Mouse (Mus musculus): ENCODE measurements around the gene Serping1.
A peak's percentile ranks its signal among the peaks of the same experiment; 100 is the strongest.
"Not testable (repeated sequence)": the region's sequence is repeated elsewhere in the genome, so short reads cannot be mapped to it uniquely, and the experiment has no call there.

The Serping1 gene

DNA sequence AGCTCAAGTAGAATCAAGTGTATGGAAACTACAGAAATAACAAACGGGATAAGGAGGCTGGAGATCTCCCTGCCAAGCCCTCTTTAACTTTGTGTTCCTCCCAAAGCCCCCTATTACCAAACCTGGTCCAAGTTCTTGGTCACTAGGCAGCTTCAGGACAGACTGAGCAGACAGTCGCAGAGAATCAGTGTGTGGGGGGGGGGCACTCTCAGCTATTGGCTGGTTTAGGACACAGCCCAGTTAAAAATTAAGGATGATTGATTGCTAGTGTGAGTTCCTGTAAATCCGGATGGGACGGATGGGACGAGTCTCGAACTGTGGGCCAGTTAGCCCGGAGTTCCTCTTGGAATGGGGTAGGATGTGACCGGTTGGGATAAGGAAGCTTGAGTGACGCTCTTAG lies at the start of gene Serping1:
Gene Serping1, minus strand, starts transcription at position 204 of the 400 bp plus-strand sequence.
- no peak for DNase-seq (ENCODE audit: low read depth, low spot score)

DNA sequence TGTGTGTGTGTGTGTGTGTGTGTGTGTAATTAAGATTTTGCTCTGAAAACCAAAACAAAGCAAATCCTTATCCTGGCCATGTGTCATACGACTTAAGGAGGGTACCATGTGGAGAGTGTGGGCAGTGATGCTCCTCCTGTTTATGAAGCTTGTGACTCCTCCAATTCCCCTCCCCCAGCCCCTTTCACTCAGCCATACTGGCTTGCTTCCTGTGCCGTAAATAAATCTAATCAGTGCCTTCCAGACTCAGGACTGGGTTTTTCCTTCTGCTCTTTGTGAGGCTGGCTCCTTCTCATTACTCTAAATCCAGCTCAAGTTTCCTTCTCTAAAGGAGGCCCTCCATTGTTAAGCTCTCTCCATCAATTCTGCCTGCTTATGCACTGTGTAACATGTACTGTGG lies 48.0 kb upstream of the Serping1 start:
- DNase-seq (ENCODE audit: low read depth, low spot score), result peak; percentile 42

DNA sequence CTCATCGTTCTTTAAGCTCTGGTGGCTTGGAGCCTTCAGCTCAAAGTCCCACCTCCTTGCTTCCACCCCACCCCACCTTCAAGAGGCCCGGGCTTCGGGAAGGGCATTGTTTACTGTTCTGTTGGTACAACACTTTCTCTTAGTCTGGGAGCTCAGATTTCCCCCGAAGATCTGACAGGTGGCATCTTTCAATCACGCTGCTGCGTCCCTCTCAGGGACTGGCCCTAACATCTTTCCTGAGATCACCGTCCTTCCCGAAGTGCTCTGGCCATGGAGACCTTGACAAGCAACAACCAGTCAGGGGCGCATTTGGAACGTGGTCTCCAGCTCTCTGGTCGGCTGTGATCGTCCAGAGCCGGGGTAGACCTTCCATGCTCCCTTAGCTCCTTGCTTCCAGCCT lies 47.3 kb upstream of the Serping1 start, which contains the start of gene Smtnl1:
Gene Smtnl1, minus strand, starts transcription at position 101 of the 400 bp plus-strand sequence.
- DNase-seq (ENCODE audit: low read depth, low spot score), result no peak

DNA sequence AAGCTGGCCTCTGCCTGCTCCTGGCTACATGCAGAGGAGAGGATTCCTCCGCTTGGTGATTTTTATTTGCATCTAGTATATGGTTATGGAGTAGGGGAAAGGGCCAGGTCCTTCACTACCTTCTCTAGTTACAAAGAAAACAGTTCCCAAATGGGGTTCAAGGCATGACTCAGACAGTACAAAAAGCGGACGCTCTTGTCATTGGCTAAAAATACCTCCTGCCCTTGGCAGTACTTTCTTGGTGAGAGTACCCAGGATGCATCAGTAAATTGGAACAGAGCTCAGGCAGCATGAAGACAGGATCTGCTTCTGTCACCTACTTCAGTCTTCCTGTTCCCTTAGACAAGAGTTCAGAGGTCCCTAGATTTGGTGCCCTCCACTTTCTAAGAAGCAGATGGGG lies 44.6 kb upstream of the Serping1 start:
- peak; percentile 92 for DNase-seq (ENCODE audit: low read depth, low spot score)

DNA sequence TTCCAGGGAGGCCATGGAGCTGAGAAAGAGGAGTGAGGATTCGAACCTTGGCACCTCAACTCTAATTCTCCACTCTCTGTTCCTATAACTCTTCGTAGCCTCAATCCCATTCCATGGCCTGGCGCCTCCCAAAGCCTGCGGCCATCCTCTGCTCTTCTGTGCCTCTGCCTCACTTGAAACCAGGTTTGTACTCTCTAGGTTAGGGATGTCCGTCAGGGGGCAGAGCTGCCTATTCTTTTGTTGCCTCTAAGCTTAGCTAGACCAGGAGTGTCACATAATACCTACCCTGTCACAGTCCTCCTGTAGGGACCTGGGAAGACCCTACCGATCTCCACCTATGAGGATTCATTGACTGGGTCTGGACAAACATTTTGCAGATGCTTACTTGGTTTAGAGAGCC lies 37.4 kb upstream of the Serping1 start:
- DNase-seq (ENCODE audit: low read depth, low spot score), result no peak

DNA sequence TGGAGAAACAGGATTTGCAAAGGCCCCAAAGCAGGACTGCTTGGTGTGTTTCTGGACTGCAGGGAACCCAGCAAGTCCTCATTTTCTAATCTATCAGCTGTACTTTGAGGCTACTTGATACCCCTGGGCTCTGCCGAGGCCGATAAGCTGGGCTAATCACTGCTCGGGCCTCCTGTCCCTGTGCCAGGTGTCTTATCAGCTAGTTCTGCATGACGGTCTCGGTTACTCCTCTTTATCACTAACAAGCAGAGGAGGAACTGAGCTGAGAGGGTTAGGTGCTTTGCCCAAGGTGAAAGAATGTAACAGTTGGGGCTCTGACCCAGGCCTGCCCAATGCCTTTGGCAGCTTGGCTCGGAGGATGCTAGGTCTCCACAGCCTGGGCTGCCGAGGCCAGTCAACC lies 36.6 kb upstream of the Serping1 start:
- no peak for DNase-seq (ENCODE audit: low read depth, low spot score)

DNA sequence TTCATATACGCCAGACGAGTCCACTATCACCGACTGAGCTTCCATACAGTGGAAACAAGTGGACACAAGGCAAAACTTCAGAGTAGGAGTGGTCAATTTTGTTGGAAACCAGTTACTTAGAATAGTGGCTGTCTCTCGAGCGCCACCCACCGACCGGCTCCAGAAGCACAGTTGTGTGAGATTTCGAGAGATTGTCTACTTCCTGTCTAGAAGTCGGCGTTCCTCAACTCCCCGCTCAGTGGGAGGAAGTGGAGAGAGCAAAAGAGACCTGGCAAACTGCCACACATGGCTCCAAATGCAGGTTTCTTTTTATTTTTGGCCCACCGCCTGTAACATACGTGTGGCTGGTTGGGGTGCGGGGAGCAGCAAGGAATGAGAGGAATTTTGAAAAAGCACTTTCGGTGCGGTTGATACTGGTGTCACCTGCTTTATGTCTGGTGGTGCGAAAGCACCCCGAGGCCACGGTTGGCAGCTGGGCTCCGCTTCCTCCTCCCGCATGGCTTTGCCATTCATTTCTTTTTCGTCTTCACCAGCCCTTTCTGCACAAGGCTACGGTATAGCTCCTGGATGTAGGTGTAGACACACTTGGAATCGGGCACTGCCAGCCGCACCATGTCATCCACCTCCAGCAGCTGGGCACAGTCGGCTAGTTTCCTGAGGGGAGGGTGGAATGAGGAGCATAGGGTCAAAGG lies 35.8 kb upstream of the Serping1 start:
- no peak for DNase-seq (ENCODE audit: low read depth, low spot score)

DNA sequence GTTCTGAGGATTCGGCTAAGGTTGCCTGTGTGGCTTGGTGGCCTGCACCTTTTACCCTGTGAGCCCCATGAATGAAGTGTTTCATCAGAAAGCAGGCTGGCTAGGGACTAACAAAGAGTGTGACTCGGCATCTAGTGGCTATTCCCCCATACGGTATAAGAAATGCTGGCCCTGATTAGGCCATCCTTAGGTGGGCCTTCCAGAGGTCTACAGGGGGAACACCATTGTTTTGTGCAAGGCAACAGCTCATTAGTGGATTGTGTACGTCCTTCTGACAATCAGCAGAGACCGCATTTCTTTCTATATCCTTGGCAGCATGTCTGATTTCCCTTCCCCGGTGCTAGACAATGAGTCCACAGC lies 35.3 kb upstream of the Serping1 start:
- no peak for DNase-seq (ENCODE audit: low read depth, low spot score)

DNA sequence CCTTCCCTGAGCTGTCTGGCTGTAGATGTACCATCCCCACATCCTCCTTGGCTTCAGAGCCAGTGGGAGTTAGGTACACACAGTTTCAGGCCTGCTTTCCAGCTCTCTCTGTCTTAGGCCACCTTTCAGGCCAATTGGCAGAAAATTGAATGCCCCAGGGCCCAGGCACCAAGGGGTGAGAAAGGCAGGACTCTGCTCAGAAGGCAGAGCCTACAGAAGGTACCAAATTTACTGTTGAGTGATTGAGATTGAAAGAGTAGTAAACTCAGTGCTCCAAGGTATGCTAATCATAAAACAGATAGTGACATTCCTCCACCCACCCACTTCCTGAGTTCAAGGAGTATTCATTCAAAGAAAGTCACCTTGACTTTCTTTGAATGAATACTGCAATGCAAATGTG lies 34.1 kb upstream of the Serping1 start:
- no peak for DNase-seq (ENCODE audit: low read depth, low spot score)

DNA sequence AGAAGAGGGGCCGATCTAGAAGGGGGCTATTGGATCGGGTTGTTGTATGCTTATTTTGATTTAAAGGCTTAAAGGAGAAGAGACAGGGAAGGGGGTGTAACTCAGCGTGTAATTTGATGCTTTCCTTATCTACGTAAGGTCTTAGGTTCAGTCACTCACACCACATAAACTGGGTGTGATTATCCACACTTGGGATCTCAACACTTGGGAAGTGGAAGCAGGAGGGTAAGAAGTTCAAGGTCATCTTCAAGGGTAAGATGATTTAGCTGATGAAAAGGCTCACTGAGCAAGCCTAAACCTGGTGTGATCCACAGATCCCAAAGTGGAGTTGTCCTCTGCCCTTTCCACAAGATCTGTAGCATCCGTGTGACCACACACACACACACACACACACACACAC lies 31.3 kb upstream of the Serping1 start:
- no peak for DNase-seq (ENCODE audit: low read depth, low spot score)

DNA sequence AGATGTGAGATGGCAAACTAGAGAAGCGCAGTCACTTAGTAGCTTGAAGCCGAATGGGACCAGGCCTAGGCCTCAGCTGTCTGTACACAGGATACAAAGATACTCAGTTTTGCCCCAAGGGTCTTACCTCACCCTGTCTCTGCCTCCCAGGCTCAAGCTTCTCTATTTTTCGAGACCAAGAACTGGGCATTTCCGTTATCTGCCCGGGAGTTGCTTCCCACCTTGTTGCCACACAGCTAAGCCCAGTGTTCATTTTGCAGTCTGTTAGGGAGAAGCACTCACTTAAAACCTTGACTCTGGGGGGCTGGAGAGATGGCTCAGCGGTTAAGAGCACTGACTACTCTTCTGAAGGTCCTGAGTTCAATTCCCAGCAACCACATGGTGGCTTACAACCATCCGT lies 28.7 kb upstream of the Serping1 start:
- DNase-seq (ENCODE audit: low read depth, low spot score), result no peak

DNA sequence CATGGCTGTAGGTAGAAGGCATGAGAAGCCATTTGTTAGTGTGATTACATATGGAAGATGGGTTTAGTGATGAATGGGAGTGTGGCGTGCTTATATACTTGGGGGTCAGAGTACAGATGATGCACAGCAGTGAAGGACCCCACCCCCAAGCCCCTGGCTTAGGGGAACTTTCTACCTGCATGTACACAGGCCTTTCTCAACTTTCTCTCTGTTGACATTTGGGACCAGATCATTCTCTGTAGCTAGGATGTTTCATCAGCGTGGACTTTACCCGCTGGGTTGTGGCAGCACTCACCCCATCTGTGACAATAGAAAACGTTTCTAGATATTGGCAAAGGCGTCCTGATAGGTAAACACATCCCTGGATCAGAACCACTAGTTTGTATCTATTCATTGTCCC lies 26.0 kb upstream of the Serping1 start:
- DNase-seq (ENCODE audit: low read depth, low spot score), result not testable (repeated sequence)

DNA sequence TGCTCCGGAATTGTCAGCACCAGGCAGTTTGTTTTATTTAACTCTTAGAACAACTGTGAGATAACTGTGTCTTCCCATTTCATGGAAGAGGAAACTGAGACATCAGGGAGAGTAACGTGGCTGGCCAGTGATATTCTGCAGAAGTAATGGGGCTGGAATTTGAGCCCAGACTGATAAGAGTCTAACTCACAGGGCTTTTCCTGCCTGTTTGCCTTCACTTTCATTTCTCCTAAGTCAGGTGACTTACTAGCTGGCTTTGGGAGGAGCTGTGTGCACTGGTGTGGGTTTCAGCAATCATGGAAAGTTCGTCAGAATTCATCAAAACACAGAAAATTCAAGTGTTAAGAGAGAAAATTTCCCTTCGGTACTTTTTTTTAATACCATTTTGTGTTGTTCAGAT lies 25.1 kb upstream of the Serping1 start:
- peak; percentile 47 for DNase-seq (ENCODE audit: low read depth, low spot score)

DNA sequence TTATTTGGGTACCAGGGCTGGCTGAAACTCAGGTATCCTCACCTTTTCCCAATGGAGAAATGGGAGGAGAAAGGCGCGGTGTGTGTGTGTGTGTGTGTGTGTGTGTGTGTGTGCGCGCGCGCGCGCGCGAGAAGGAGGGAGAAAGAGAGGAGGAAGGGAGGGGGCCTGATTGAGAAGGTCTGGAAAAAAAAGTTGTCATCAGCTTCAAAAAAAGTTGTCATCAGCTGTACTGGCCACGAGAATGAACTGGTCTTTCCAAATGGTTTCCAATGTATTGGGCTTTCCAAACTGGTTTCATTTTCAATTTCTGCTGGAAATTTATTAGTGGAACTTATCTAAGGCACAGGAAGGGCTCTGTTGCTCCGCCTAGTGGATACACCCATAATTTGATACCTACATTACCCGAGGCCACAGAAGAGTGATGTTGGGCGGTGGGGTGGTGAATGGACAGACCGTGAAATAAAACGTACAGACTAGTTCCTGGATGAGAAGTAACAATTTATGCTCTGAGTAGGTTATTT lies 23.9 kb upstream of the Serping1 start:
- DNase-seq (ENCODE audit: low read depth, low spot score), result peak; percentile 96

DNA sequence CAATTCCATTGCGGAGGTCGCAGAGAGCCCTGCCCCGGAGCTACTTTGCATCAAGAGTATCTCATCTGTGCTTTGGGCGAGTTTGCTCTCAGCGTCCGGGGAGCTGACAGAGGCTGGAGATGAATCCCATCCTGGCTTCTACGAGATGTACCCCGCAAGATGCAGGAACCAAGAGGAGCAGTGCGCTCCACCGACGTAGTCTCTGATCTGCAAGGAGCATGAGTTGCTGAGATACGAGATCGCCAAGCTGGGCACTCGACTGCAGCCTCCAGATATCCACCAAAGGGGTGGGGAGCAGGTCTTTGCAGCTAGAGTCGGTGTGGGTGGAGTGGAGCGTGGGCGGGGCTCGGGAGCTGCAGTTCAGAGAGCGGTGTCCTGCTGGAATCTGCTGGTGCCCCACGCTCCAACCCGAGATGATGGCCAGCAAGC lies 23.3 kb upstream of the Serping1 start, which contains the start of gene Ube2l6:
Gene Ube2l6, plus strand, starts transcription at position 336 of the 429 bp plus-strand sequence.
- DNase-seq (ENCODE audit: low read depth, low spot score), result peak; percentile 87

DNA sequence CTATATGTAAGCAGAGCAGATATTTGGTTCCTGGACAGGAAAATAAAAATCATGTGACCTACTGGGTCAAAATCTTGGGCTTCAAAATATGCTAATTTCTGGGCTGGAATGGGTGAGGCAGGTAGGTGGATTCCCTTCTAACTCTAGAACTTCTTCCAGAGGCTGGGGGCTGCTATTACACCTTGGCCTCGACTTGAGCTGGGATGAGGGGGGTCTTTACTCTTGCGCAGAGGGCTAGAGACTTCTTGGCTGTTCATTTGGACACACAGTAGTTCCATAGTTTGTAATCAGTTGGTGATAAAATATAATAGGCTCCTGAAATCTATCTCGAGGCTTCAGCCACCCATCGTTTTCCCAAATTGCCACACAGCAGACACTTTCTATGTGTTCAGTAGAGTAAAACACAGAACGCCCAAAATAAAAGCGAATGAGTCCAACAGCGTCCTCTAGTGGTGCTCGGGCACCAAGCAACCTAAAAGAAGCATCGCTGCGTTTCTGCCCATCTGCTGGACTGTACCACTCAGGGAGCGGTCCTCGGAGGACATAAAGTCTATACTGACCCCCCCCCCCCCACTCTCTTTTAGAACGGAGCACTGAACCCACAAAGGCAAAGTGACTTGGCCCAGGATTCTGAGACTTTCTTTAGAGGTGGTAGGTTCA lies 22.7 kb upstream of the Serping1 start:
- DNase-seq (ENCODE audit: low read depth, low spot score), result peak; percentile 96

DNA sequence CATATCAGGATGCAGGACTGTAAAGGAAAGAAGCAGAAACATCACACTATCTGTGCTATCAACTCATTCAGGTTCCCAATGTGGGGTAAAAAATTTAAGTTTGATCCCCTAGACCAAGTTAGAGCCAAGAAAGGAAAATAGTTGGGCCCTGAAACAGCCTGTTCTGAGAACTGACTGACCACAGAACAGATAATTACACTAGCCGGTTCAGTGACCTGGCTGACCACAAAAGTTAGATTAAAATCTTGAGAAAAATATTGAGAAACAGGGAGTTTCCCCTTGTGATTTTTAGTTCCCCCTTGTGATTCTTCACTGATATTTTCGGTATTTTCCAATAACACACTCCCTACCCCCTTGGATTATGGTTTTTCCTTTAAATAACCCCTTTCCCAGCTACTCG lies 18.6 kb upstream of the Serping1 start:
- DNase-seq (ENCODE audit: low read depth, low spot score), result peak; percentile 53

DNA sequence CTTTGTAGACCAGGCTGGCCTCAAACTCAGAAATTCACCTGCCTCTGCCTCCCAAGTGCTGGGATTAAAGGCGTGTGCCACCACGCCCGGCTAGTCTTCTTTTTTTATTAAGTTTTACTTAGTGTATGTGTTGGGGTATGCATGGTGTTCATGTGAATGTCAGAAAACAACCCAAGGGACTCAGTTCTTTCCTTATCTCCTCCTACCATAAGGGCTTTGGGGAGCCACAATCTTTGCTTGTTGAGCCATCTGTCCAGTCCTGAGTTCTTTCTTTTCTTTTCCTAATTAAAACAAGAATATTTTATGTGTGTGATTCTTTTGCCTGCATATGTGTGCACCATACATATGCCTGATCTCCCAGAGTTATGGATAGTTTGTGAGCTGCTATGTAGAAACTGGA lies 17.9 kb upstream of the Serping1 start:
- DNase-seq (ENCODE audit: low read depth, low spot score), result no peak

DNA sequence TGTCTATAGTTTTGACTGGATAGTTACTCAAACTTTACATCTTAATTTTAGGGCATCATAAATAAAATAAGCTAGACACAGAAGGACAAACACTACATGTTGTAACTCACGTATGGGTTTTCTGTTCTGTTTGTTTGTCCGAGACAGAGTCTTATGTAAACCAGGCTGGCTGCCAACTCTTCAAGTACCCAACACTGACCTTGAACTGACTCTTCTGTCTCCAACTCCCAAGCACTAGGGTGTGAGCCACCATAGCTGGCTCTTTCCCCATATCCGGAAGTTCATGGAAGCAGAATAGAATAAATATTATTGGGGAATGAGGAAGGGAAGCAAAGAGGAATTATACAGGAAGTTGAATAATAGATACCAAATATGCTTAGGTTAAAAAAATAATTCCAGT lies 17.3 kb upstream of the Serping1 start:
- DNase-seq (ENCODE audit: low read depth, low spot score), result no peak

DNA sequence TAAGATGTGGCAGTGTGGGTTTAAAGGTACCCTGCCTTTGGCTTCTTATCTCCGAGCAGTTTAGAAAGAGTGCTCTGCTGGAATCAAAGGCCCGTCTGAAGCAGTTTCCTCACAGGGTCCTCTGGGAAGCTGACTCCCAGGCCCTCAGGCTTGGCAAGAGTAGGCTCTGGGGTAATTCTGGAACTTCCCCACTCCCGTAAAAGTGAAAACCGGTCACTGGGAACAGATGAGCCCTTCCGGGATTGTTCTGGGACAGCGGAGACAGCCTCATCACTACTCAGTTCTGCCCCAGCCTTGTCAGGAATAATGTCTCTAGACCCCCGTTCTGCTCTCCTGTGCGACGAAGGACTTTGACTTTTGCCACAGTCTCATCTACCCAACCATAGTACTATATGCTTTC lies 15.2 kb upstream of the Serping1 start:
- DNase-seq (ENCODE audit: low read depth, low spot score), result no peak

DNA sequence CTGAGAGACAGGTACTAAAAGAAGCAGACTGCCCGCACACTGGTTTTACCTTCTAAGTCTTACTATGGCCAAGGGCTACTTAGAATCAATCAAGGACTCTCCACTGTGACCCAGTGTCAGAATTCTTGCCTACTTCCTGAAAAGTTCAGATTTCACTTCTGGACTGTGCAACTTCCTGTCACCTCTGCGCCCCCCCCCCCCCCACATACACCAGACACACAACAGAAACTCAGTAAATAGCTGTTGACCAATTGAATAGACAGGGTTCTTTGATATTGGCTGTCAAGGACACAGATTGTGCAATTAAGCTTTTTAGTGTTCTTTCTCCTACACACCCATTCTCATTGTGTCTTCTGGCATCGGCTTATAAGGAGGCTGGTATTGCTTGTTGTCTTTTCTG lies 13.1 kb upstream of the Serping1 start:
- DNase-seq (ENCODE audit: low read depth, low spot score), result no peak

DNA sequence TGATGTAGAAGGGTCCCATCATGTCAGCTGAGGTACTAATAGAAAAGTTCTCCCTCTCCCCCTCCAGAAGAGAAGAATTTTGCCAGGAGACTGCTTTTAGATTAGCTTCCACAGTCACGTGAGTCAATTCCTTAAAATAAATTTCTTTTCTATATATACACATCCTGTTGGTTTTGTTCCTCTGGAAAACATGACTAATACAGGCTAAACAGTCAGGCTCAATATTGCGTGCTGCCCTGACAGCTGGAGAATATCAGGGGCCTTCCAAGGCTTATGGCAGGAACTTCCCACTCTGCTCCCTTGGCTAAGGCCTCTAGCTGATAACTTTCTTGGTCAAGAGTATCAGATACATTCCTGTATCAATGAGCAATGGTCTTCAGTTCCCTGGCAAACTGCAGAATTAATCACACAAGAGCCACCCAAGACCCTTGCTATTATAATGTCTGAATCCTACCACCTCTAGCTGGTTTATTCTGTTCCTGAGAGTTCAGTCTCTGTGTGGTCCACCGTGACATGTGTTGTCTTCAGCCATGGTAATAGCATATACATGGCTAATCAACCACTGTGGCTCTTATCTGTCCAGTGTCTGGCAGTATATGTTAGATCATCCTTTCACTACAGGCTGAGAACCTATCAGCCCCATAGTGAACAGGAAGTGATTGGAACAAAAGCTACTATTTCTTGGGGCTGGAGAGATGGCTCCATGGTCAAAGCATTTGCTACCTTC lies 8.8 kb upstream of the Serping1 start:
- peak; percentile 46 for DNase-seq (ENCODE audit: low read depth, low spot score)

Data from 3T3-L1 (cell line).